Mouse (Mus musculus): Measurements from ENCODE around the gene Acan.

DNA sequence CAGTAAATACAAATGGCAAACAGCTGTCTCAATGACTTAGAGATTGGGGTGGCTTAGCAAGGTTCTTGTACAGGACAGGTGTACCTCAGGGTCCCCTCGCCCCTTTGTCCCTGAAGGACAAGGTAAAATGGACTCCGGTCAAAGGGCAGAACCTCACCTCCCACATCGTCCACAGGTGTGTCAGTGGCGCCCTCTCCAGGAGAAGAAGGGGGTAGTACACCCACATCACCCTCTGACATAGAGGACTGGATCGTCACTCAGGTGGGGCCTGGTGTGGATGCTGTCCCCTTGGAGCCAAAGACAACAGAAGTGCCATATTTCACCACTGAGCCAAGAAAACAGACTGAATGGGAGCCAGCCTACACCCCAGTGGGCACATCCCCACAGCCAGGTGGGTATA, 43.2 kb downstream of the Acan start:
- no peak for TF ChIP-seq MAFK (IDR thresholded peaks at IDR 0.05; ENCODE audit: borderline replicate concordance, low read depth, low read length)
- TF ChIP-seq TAL1 (IDR thresholded peaks at IDR 0.05; ENCODE audit: low read length) = no peak
- no peak for TF ChIP-seq EP300 (IDR thresholded peaks at IDR 0.05; ENCODE audit: low read depth in 1 of 2, low read length in 2 of 2)
- TF ChIP-seq POLR2A (IDR thresholded peaks at IDR 0.05; ENCODE audit: control insufficient read depth in 1 of 2, insufficient read depth in 1 of 2, low read depth in 1 of 2, low read length in 2 of 2, poor library complexity in 1 of 2) = no peak
- peak in 2 of 3 experiments; percentile 16 to 24; a peak in 3 of 6 replicates for TF ChIP-seq CTCF (IDR thresholded peaks at IDR 0.05 in 2 of 3, conservative IDR thresholded peaks at IDR 0.05 in 1 of 3; ENCODE audit: control insufficient read depth in 1 of 3, insufficient read depth in 1 of 3, low read depth in 2 of 3, low read length in 3 of 3, poor library complexity in 1 of 3, severe bottlenecking in 1 of 3)
- TF ChIP-seq UBTF (IDR thresholded peaks at IDR 0.05; ENCODE audit: borderline replicate concordance, insufficient read depth, low read depth, low read length) = no peak
- no peak for TF ChIP-seq ZMIZ1 (IDR thresholded peaks at IDR 0.05; ENCODE audit: low read depth, low read length)
- TF ChIP-seq ELF1 (IDR thresholded peaks at IDR 0.05; ENCODE audit: low read depth, low read length) = no peak
- no peak for TF ChIP-seq GATA1 (IDR thresholded peaks at IDR 0.05; ENCODE audit: low read depth, low read length)
- TF ChIP-seq RAD21 (IDR thresholded peaks at IDR 0.05; ENCODE audit: low read depth, low read length) = peak; percentile 8; the same call in 1 of the 2 replicates
- no peak for TF ChIP-seq JUND (IDR thresholded peaks at IDR 0.05; ENCODE audit: low read depth, low read length)
- TF ChIP-seq POLR2AphosphoS2 (IDR thresholded peaks at IDR 0.05; ENCODE audit: low read length) = no peak
